Mouse (Mus musculus): ENCODE results near the gene 6030468B19Rik. TPM values are rescaled to one million over a fixed set of nuclear protein-coding genes. Genes with fewer than 3 reads are reported as not detected.

The 6030468B19Rik gene
- polyA plus RNA-seq, 1 experiment from 2014 or later = not detected

DNA sequence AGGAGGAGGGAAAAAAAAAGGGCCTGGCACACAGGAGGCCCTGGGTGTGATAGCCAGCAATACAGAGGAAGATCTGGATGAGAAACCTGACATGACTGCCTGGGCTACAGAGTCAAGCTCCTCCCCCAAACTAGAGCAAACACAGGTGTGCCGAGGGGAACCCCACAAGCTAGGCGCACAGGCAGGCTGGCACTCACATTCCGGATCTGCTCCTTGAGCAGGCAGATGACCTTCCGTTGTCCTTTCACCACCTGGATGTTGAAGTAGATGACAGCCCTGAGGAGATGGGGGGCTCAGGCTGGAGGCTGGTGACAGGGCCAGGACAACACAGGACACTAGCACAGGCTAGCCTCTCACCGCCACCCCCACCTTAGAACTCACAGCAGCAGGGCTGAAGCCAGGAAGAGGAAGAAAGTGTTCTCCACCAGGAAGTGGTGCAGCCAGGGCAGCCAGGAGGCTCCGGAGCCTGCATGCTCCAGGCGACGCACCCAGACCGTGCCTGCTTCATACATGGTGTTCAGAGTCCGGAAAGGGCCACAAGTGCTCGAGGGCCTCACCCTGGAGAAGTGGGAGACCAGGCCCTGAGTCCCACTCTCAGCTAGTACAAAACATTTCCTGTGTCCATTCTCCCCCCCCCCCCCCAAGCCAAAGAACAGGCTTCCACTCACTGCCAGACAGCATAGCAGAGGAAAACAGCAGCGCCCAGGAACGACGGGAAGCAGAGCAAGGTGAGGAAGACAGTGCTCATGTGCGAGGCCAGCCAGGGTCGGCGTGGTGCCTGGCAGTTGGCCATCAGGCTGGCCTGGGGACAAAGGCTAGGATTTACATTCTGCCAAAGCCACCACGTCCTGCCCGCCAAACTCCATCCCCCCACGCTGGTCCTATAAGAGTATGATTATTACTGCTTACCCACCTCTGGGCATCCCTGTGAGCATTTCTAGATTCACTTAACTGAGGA is 28.5 kb upstream of the 6030468B19Rik start:
- Histone ChIP-seq H3K9me3 (no peaks in the 10 kb centered on the region), H3K9ac (replicated peaks) (no peak overlapping the region), H3K4me3 (no peak overlapping the region), H3K27me3 (no peaks in the 10 kb centered on the region), H3K4me2 (replicated peaks) (no peak overlapping the region), H3K4me1 (0 out of 2 replicates have a peak, but pooled peaks cover 9% of the 10 kb centered on the region), H3K27ac (replicated peaks) (no peak overlapping the region), H3K36me3 (peaks cover 13% of the 10 kb centered on the region)
- no peak for ATAC-seq (replicated peaks)
- 69% methylated on average over 20 of the region's 20 CpGs for WGBS

DNA sequence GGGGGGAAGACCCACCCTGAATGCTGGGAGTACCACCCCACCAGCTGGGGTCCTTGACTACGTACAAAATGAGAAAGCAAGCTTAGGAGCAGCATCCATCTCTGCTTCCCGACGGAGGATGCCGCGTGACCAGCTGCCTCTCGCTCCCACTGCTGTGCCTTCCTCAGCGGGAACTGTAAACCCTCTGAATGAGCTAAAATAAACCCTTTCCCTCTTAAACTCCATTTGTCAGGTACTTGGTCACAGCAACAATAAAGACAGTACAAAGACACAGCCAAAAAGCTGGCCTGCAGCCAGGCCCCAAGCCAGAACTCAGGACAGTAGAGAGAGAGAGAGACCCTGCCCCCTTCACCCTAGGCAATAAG is 27.8 kb upstream of the 6030468B19Rik start:
- no peak overlapping the region for H3K4me2 ChIP-seq (replicated peaks)
- H3K36me3 ChIP-seq = peaks cover 7% of the 10 kb centered on the region
- H3K4me3 ChIP-seq = no peak overlapping the region
- 47% methylated on average over 7 of the region's 7 CpGs for WGBS
- H3K9me3 ChIP-seq = no peaks in the 10 kb centered on the region
- no peak overlapping the region for H3K27ac ChIP-seq (replicated peaks)
- no peak overlapping the region for H3K9ac ChIP-seq (replicated peaks)
- no peak for ATAC-seq (replicated peaks)
- H3K4me1 ChIP-seq = 0 out of 2 replicates have a peak, but pooled peaks cover 9% of the 10 kb centered on the region
- H3K27me3 ChIP-seq = no peaks in the 10 kb centered on the region

DNA sequence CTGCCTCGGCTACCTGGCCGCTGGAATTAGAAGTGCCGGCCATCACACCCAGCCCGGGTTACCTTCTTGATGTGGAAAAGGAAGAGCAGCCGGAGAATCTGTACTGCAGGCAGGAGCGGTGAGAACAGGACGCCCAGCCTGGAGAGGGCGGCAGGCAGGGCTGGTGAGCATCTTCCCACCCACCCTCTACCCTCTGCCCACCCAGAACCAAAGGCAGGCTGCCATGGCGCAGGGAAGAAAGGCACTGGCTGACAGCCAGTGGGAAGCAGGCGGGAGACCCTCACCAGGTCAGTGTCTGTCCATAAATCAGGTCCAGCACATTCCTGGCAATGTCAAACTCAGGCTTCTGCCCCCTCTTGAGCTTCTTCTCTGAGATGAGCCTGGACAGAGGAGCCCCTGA is 27.1 kb upstream of the 6030468B19Rik start:
- H3K27me3 ChIP-seq = no peaks in the 10 kb centered on the region
- ATAC-seq (replicated peaks) = no peak
- H3K4me1 ChIP-seq = 0 out of 2 replicates have a peak, but pooled peaks cover 9% of the 10 kb centered on the region
- H3K36me3 ChIP-seq = peaks cover 3% of the 10 kb centered on the region; the same call in 1 of the 2 replicates
- 88% methylated on average over 10 of the region's 10 CpGs for WGBS
- H3K4me2 ChIP-seq (replicated peaks) = no peak overlapping the region
- H3K4me3 ChIP-seq = no peak overlapping the region
- H3K27ac ChIP-seq (replicated peaks) = no peak overlapping the region
- no peak overlapping the region for H3K9ac ChIP-seq (replicated peaks)
- no peaks in the 10 kb centered on the region for H3K9me3 ChIP-seq

- Histone ChIP-seq H3K27me3 (no peaks in the 10 kb centered on the region), H3K9ac (replicated peaks) (no peak overlapping the region), H3K9me3 (no peaks in the 10 kb centered on the region), H3K4me2 (replicated peaks) (no peak overlapping the region), H3K4me1 (0 out of 2 replicates have a peak, but pooled peaks cover 9% of the 10 kb centered on the region), H3K4me3 (no peak overlapping the region), H3K36me3 (no peaks in the 10 kb centered on the region), H3K27ac (replicated peaks) (no peak overlapping the region)
- 92% methylated on average over 7 of the region's 7 CpGs for WGBS
- ATAC-seq (replicated peaks) = no peak
Observed at GRCm38 (mm10) chr11:117772352-117772751, 25.1 kb upstream of the 6030468B19Rik start.

- Histone ChIP-seq H3K4me3 (no peak overlapping the region), H3K9ac (replicated peaks) (no peak overlapping the region), H3K27ac (replicated peaks) (no peak overlapping the region), H3K36me3 (no peaks in the 10 kb centered on the region), H3K27me3 (peaks cover 6% of the 10 kb centered on the region; the same call in 1 of the 2 replicates), H3K4me2 (replicated peaks) (no peak overlapping the region), H3K9me3 (no peaks in the 10 kb centered on the region), H3K4me1 (peaks cover 10% of the 10 kb centered on the region)
- ATAC-seq (replicated peaks) = no peak
- WGBS = 90% methylated on average over 10 of the region's 10 CpGs
Observed at GRCm38 (mm10) chr11:117774925-117775324, 22.5 kb upstream of the 6030468B19Rik start.

DNA sequence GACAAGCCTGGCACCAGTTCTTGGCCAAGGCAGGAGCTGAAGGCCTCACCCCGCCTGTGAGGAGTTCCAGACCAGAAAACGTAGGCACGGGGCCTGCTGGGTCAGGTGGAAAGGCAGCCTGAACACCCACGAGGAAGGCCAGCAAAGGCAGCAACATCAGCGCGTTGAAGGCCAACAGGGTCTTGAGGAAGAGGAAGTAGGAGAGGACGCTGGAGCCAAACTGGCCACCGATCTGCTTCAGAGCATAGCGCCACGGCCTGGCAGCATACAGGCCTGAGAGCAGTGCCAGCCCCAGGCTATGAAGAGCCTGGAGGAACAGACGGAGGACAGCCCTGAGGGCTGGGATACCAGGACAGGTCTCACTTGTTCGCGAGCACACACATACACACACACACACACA is 21.9 kb upstream of the 6030468B19Rik start:
- 89% methylated on average over 13 of the region's 13 CpGs for WGBS
- no peak overlapping the region for H3K4me3 ChIP-seq
- no peak overlapping the region for H3K4me2 ChIP-seq (replicated peaks)
- H3K4me1 ChIP-seq = peaks cover 13% of the 10 kb centered on the region
- ATAC-seq (replicated peaks) = no peak
- H3K9ac ChIP-seq (replicated peaks) = no peak overlapping the region
- H3K9me3 ChIP-seq = no peaks in the 10 kb centered on the region
- H3K27ac ChIP-seq (replicated peaks) = no peak overlapping the region
- H3K36me3 ChIP-seq = no peaks in the 10 kb centered on the region
- H3K27me3 ChIP-seq = peaks cover 12% of the 10 kb centered on the region

DNA sequence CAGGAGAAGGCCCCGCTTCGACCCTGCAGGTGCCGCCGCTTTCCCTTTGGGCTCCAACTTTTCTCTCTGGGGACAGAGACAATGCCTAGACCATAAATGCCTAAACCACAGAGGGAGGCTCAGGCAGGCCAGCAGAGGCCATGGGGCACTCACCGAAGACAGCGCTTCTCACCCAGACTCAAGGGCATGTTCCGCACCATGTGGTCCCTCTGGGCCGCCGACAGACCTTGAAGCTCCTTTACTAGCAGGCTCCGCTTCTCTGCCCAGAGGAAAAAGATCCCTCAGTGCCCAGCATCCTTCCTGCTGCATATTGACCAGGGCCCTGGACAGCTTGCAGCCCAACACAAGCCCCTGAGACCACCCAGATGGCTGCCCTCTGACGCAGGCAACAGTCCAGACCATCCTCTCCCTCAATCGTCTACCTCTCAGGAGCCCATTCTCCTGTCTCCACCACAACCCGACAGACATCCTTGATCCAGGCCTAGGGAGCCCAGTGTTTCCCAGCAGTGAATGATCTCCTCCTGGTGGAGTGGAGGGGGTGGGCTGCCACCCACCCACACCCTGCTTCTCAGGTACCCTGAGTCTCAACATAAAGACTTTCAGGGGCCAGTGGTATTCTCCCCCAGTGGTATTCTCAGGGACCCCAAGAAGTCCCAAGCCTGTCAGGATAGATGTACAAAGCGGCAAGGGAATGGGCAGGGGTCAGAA is 21.2 kb upstream of the 6030468B19Rik start:
- H3K9ac ChIP-seq (replicated peaks) = no peak overlapping the region
- ATAC-seq (replicated peaks) = no peak
- WGBS = 92% methylated on average over 14 of the region's 14 CpGs
- H3K9me3 ChIP-seq = no peaks in the 10 kb centered on the region
- H3K4me3 ChIP-seq = no peak overlapping the region
- no peak overlapping the region for H3K27ac ChIP-seq (replicated peaks)
- H3K27me3 ChIP-seq = peaks cover 19% of the 10 kb centered on the region
- H3K4me1 ChIP-seq = peaks cover 20% of the 10 kb centered on the region
- no peaks in the 10 kb centered on the region for H3K36me3 ChIP-seq
- no peak overlapping the region for H3K4me2 ChIP-seq (replicated peaks)

GRCm38 (mm10) chr11:117777111-117777510 is 20.3 kb upstream of the 6030468B19Rik start:
- no peak overlapping the region for H3K4me3 ChIP-seq
- H3K9me3 ChIP-seq = no peaks in the 10 kb centered on the region
- no peak for ATAC-seq (replicated peaks)
- H3K36me3 ChIP-seq = no peaks in the 10 kb centered on the region
- no peak overlapping the region for H3K9ac ChIP-seq (replicated peaks)
- 85% methylated on average over 5 of the region's 5 CpGs for WGBS
- no peak overlapping the region for H3K27ac ChIP-seq (replicated peaks)
- peaks cover 28% of the 10 kb centered on the region for H3K27me3 ChIP-seq
- peaks cover 21% of the 10 kb centered on the region for H3K4me1 ChIP-seq
- no peak overlapping the region for H3K4me2 ChIP-seq (replicated peaks)

DNA sequence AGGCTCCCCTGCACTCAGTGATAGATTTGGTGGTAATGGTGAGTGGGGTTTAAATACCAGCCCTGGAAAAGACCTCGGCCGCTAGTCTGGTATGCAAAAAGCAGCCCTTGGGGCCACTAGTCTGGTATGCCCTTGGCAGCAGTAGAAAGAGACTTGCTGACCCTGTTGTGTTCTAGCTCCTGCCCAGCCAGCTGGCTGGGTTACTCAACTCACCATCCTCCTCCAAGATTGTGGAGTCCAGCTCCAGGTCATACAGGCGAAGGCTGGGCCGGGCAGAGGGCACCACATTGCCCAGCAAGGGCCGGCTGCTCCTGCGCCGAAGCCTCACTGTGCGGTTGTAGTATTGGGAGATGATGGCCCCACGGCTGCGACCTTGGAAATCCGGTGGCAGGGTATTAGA is 19.4 kb upstream of the 6030468B19Rik start:
- 96% methylated on average over 11 of the region's 11 CpGs for WGBS
- Histone ChIP-seq H3K4me1 (peaks cover 26% of the 10 kb centered on the region), H3K27me3 (peaks cover 32% of the 10 kb centered on the region), H3K4me3 (no peak overlapping the region), H3K27ac (replicated peaks) (no peak overlapping the region), H3K4me2 (replicated peaks) (no peak overlapping the region), H3K36me3 (no peaks in the 10 kb centered on the region), H3K9me3 (no peaks in the 10 kb centered on the region), H3K9ac (replicated peaks) (no peak overlapping the region)
- no peak for ATAC-seq (replicated peaks)

GRCm38 (mm10) chr11:117778851-117779433 is 18.5 kb upstream of the 6030468B19Rik start:
- Histone ChIP-seq H3K4me1 (peaks cover 31% of the 10 kb centered on the region), H3K9me3 (no peaks in the 10 kb centered on the region), H3K4me3 (no peak overlapping the region), H3K4me2 (replicated peaks) (no peak overlapping the region), H3K27ac (replicated peaks) (no peak overlapping the region), H3K36me3 (no peaks in the 10 kb centered on the region), H3K27me3 (peaks cover 35% of the 10 kb centered on the region), H3K9ac (replicated peaks) (no peak overlapping the region)
- WGBS = 70% methylated on average over 12 of the region's 12 CpGs
- no peak for ATAC-seq (replicated peaks)

DNA sequence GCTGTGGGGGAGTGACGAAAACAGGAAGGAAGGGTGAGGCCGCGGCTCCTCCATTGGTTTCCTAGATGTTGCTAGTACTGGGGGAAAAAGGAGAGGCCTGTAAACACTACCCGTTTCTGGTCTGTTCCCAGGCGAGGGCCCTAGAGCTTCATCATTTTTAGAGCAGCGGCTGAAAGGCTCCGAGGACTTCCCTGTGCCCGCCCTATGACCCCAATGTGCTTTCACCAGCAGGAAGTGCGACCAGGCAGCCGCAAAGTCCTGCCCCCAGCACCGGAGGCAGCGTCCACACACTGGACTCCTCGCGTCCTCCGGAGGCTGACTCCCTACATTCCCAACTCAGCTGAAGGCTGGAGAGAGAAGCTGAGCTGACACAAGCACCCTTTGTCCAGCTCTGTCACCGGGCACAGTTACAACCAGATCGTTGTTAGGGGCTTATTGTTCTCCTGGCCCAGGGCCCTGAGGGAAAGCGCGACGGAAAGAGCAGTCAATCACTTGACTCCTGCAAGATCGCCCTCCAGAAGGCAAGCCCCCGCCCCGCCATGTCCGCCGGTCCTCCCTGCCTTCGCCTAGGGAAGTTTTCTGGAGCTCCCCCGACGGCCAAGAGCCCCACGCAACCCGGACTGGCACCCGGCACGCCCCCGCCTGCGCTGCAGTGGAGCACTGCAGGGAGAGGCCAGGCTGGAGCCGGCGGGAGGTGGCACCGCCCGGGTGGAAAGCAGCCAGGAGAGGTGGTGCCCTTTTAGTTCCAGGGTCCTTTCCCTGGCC is 17.8 kb upstream of the 6030468B19Rik start:
- Histone ChIP-seq H3K9me3 (no peaks in the 10 kb centered on the region), H3K27me3 (peaks cover 35% of the 10 kb centered on the region), H3K27ac (replicated peaks) (peak overlapping the region; percentile 56), H3K4me2 (replicated peaks) (peak overlapping the region; percentile 37), H3K36me3 (no peaks in the 10 kb centered on the region), H3K4me3 (peak overlapping the region; percentile 20), H3K4me1 (peaks cover 31% of the 10 kb centered on the region), H3K9ac (replicated peaks) (peak overlapping the region; percentile 32)
- WGBS = 6% methylated on average over 38 of the region's 38 CpGs
- ATAC-seq (replicated peaks) = 0 out of 2 replicates have a peak, but pooled peaks have one; percentile 27
